Comparison of ENCODE assay signal across 22 mouse cellular contexts in the genomic region with DNA sequence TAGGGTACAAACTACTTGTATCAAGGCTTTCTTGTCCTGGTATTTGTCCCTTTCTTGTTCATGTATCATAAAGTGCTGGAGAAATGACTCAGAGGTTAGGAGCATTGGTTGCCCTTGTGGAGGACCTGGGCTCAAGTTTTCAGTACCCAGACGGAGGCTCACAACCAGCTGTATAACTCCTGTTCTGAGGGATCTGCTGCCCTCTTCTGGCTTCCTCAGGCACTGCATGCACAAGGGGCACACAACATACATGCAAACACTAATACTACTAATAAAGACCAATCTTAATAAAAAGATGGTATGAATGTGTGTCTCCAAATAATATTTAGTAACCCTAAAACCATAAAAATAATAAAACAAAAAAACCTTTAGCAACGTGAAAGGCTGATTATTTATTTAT.
DNase-seq lines count a peak whose midpoint lies in the region; ATAC-seq and TF ChIP-seq lines count a peak whose summit lies in the region.
"Had no signal": no experiment of that assay in that cellular context is flagged by ENCODE, and none has a peak within 500 bp of the region (broad histone marks: within the 10 kb centered on the region; RNA-seq: fewer than 3 reads in every experiment).

No protein-coding gene starts in this region.

- no peak for ATAC-seq in hindbrain, postnatal 0 days
- no peak for ATAC-seq in liver, embryonic 14.5 days (ENCODE audit: insufficient read depth)
- no peak for ATAC-seq in liver, embryonic 11.5 days (replicated peaks; ENCODE audit: low FRiP score)
- ATAC-seq: hindbrain, embryonic 16.5 days had no signal

- 67% methylated on average over 2 of the region's 2 CpGs for WGBS in hindbrain, postnatal 0 days
- whole genome bisulfite sequencing in hindbrain, embryonic 10.5 days: 64% methylated on average over 2 of the region's 2 CpGs
- WGBS in liver, embryonic 14.5 days (ENCODE audit: insufficient replicate concordance): 49% methylated on average over 2 of the region's 2 CpGs
- WGBS in liver, embryonic 11.5 days: 67% methylated on average over 2 of the region's 2 CpGs

- no peaks in the 10 kb centered on the region for H3K4me1 ChIP-seq in hindbrain, postnatal 0 days (ENCODE audit: insufficient read depth, low read length)
- no peaks in the 10 kb centered on the region for H3K4me1 ChIP-seq in hindbrain, embryonic 10.5 days (replicated peaks)
- no peaks in the 10 kb centered on the region for H3K4me1 ChIP-seq in liver, embryonic 14.5 days (replicated peaks; ENCODE audit: control insufficient read depth in 2 of 2, insufficient read depth in 2 of 2, low read length in 1 of 2)
- no peaks in the 10 kb centered on the region for H3K4me1 ChIP-seq in liver, embryonic 11.5 days (replicated peaks; ENCODE audit: control insufficient read depth, insufficient read depth, low read length)
- H3K4me1 ChIP-seq: forebrain, embryonic 10.5 days; heart, embryonic 13.5 days; limb, embryonic 13.5 days had no signal

- DNase-seq in hindbrain, postnatal 0 days (ENCODE audit: low spot score): no peak
- DNase-seq in hindbrain, embryonic 10.5 days (ENCODE audit: low spot score): no peak
- DNase-seq in liver, embryonic 14.5 days (ENCODE audit: low read depth in 3 of 3, low spot score in 3 of 3): no peak
- DNase-seq in liver, embryonic 11.5 days (ENCODE audit: low spot score): no peak
- peak; percentile 67 for DNase-seq in ES-CJ7 (ENCODE audit: low read depth, low spot score)
- DNase-seq in brain, embryonic 14.5 days (ENCODE audit: low read depth): no peak
- DNase-seq in natural killer cell, adult 2 months (ENCODE audit: low spot score in 2 of 2): no peak
- DNase-seq: adrenal gland, postnatal 25 days; cerebellum, adult 18-20 months; cerebellum, postnatal 25 days; gastrocnemius, postnatal 10 days; heart, adult 11 months; heart, postnatal 4 days; kidney, adult 18-20 months; kidney, postnatal 36 days; lung, adult 2 months; lung, postnatal 4 days; thymus, adult 2 months had no signal

- no peak overlapping the region for H3K4me2 ChIP-seq in hindbrain, postnatal 0 days (ENCODE audit: low read depth, low read length)
- H3K4me2 ChIP-seq in liver, embryonic 14.5 days (ENCODE audit: low read depth): no peak overlapping the region
- H3K4me2 ChIP-seq in liver, embryonic 11.5 days: no peak overlapping the region
- H3K4me2 ChIP-seq: heart, embryonic 13.5 days; limb, embryonic 13.5 days had no signal

- H3K4me3 ChIP-seq in hindbrain, postnatal 0 days (ENCODE audit: low read length): no peak overlapping the region
- H3K4me3 ChIP-seq in hindbrain, embryonic 10.5 days: no peak overlapping the region
- no peak overlapping the region for H3K4me3 ChIP-seq in liver, embryonic 14.5 days (ENCODE audit: insufficient read depth in 1 of 2, low read depth in 2 of 2, low read length in 2 of 2)
- no peak overlapping the region for H3K4me3 ChIP-seq in liver, embryonic 11.5 days (ENCODE audit: low read depth, low read length)
- H3K4me3 ChIP-seq: forebrain, embryonic 10.5 days; heart, embryonic 13.5 days; limb, embryonic 13.5 days had no signal

- TF ChIP-seq POLR2A in brain, embryonic 14.5 days (IDR thresholded peaks at IDR 0.05; ENCODE audit: borderline replicate concordance, extremely low read depth, insufficient read depth, insufficient read length, poor library complexity, severe bottlenecking): no peak

- H3K9me3 ChIP-seq in hindbrain, postnatal 0 days (ENCODE audit: low read length): no peaks in the 10 kb centered on the region
- H3K9me3 ChIP-seq in hindbrain, embryonic 10.5 days: no peaks in the 10 kb centered on the region
- H3K9me3 ChIP-seq in liver, embryonic 14.5 days (ENCODE audit: control insufficient read depth, low read length): no peaks in the 10 kb centered on the region
- peaks cover 2% of the 10 kb centered on the region; the same call in 1 of the 2 replicates for H3K9me3 ChIP-seq in liver, embryonic 11.5 days (ENCODE audit: control insufficient read depth, low read length)
- H3K9me3 ChIP-seq: forebrain, embryonic 10.5 days had no signal

- no peak overlapping the region for H3K27ac ChIP-seq in hindbrain, postnatal 0 days
- no peak overlapping the region for H3K27ac ChIP-seq in hindbrain, embryonic 10.5 days
- no peak overlapping the region for H3K27ac ChIP-seq in liver, embryonic 14.5 days
- no peak overlapping the region for H3K27ac ChIP-seq in liver, embryonic 11.5 days (ENCODE audit: low read depth, low read length)
- H3K27ac ChIP-seq: forebrain, embryonic 10.5 days; heart, embryonic 13.5 days; limb, embryonic 13.5 days had no signal

- TF ChIP-seq CTCF in hindbrain, postnatal 0 days (IDR thresholded peaks at IDR 0.05; ENCODE audit: low read depth): peak; percentile 47
- peak; percentile 34 for TF ChIP-seq CTCF in liver, embryonic 14.5 days (IDR thresholded peaks at IDR 0.05; ENCODE audit: low read depth)
- TF ChIP-seq CTCF in brain, embryonic 14.5 days (IDR thresholded peaks at IDR 0.05; ENCODE audit: borderline replicate concordance, extremely low read depth, insufficient read depth, insufficient read length): peak; percentile 39; the same call in 1 of the 2 replicates

- H3K36me3 ChIP-seq in hindbrain, postnatal 0 days (ENCODE audit: insufficient read depth, low read length): no peaks in the 10 kb centered on the region; the same call in 1 of the 2 replicates
- H3K36me3 ChIP-seq in hindbrain, embryonic 10.5 days: no peaks in the 10 kb centered on the region
- no peaks in the 10 kb centered on the region for H3K36me3 ChIP-seq in liver, embryonic 14.5 days (replicated peaks; ENCODE audit: control insufficient read depth, insufficient read depth, low read depth)
- H3K36me3 ChIP-seq in liver, embryonic 11.5 days (ENCODE audit: control insufficient read depth, insufficient read depth, low read length): no peaks in the 10 kb centered on the region
- H3K36me3 ChIP-seq: forebrain, embryonic 10.5 days; heart, embryonic 13.5 days; limb, embryonic 13.5 days had no signal

- no peak overlapping the region for H3K9ac ChIP-seq in hindbrain, postnatal 0 days (replicated peaks; ENCODE audit: low read length)
- H3K9ac ChIP-seq in liver, embryonic 14.5 days (replicated peaks): no peak overlapping the region
- no peak overlapping the region for H3K9ac ChIP-seq in liver, embryonic 11.5 days (ENCODE audit: low read depth, low read length)
- H3K9ac ChIP-seq: heart, embryonic 13.5 days; limb, embryonic 13.5 days had no signal

- no peaks in the 10 kb centered on the region for H3K27me3 ChIP-seq in hindbrain, postnatal 0 days (ENCODE audit: insufficient read depth, low read length)
- H3K27me3 ChIP-seq in hindbrain, embryonic 10.5 days (ENCODE audit: insufficient read depth, poor library complexity, severe bottlenecking): no peaks in the 10 kb centered on the region
- H3K27me3 ChIP-seq in liver, embryonic 14.5 days (ENCODE audit: control insufficient read depth, insufficient read depth, low read length): no peaks in the 10 kb centered on the region
- no peaks in the 10 kb centered on the region for H3K27me3 ChIP-seq in liver, embryonic 11.5 days (replicated peaks; ENCODE audit: control insufficient read depth, insufficient read depth, low read length)
- H3K27me3 ChIP-seq: heart, embryonic 13.5 days; limb, embryonic 13.5 days had no signal

- TF ChIP-seq EP300 in liver, embryonic 14.5 days (IDR thresholded peaks at IDR 0.05; ENCODE audit: low read depth): no peak
